Mouse (Mus musculus): ENCODE data around the gene Tdrd5. TPM values are rescaled to one million over a fixed set of nuclear protein-coding genes. Genes with fewer than 3 reads are reported as not detected.
A peak's percentile ranks its signal among the peaks of the same experiment; 100 is the strongest.
"Not testable (repeated sequence)": the region's sequence is repeated elsewhere in the genome, so short reads cannot be mapped to it uniquely, and the experiment has no call there.

Tdrd5 gene
- polyA plus RNA-seq, 1 experiment from 2014 or later, result 0.21 TPM

- H3K4me2 ChIP-seq; ATAC-seq (replicated peaks; ENCODE audit: insufficient number of reproducible peaks, insufficient read depth, low FRiP score, low read depth); H3K27me3 ChIP-seq; H3K9me3 ChIP-seq (replicated peaks); H3K4me1 ChIP-seq (replicated peaks); H3K36me3 ChIP-seq; H3K27ac ChIP-seq; H3K4me3 ChIP-seq; H3K9ac ChIP-seq: not testable (repeated sequence)
- 75% methylated on average over 4 of the region's 4 CpGs for WGBS
Observed at GRCm38 (mm10) chr1:156251096-156251495, 52.4 kb downstream of the Tdrd5 start.

- Histone ChIP-seq H3K27ac (no peak overlapping the region), H3K9ac (no peak overlapping the region), H3K9me3 (replicated peaks) (no peaks in the 10 kb centered on the region), H3K4me2 (no peak overlapping the region), H3K4me3 (no peak overlapping the region), H3K4me1 (replicated peaks) (no peaks in the 10 kb centered on the region), H3K27me3 (peaks cover 2% of the 10 kb centered on the region; the same call in 1 of the 2 replicates), H3K36me3 (no peaks in the 10 kb centered on the region)
- WGBS, result 65% methylated on average over 3 of the region's 3 CpGs
- no peak for ATAC-seq (replicated peaks; ENCODE audit: insufficient number of reproducible peaks, insufficient read depth, low FRiP score, low read depth)
Observed at GRCm38 (mm10) chr1:156247893-156248292, 55.6 kb downstream of the Tdrd5 start.

- Histone ChIP-seq H3K9ac (no peak overlapping the region), H3K27me3 (peaks cover 9% of the 10 kb centered on the region; the same call in 1 of the 2 replicates), H3K36me3 (no peaks in the 10 kb centered on the region), H3K27ac (no peak overlapping the region), H3K4me2 (no peak overlapping the region), H3K9me3 (replicated peaks) (no peaks in the 10 kb centered on the region), H3K4me3 (no peak overlapping the region), H3K4me1 (replicated peaks) (0 out of 2 replicates have a peak, but pooled peaks cover 3% of the 10 kb centered on the region)
- WGBS, result 8% methylated on average over 14 of the region's 14 CpGs
- no peak for ATAC-seq (replicated peaks; ENCODE audit: insufficient number of reproducible peaks, insufficient read depth, low FRiP score, low read depth)
Observed at GRCm38 (mm10) chr1:156241713-156242348, 61.6 kb downstream of the Tdrd5 start.

DNA sequence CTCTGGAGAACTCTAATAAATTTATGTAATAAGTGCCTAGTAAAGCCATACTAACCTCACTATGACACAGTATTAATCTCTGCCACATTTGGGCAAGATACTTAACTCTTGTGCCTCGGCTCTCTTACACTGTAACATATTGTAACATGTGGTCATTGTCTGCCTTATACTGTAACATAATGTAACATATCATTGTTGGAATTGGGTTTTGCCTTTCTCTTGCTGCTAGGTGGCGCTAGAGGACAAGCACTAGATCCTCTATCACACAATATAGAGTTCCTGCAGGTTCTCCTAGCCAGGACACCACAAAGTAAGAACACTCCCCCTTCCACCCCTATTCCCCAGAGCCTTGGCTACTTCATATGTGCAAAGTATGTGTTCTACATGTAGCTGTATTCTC, 62.4 kb downstream of the Tdrd5 start:
- ATAC-seq (replicated peaks; ENCODE audit: insufficient number of reproducible peaks, insufficient read depth, low FRiP score, low read depth), result no peak
- no peak overlapping the region for H3K27ac ChIP-seq
- H3K4me2 ChIP-seq, result no peak overlapping the region
- H3K27me3 ChIP-seq, result peaks cover 9% of the 10 kb centered on the region; the same call in 1 of the 2 replicates
- no peaks in the 10 kb centered on the region for H3K9me3 ChIP-seq (replicated peaks)
- no peaks in the 10 kb centered on the region for H3K36me3 ChIP-seq
- H3K4me3 ChIP-seq, result no peak overlapping the region
- 0 out of 2 replicates have a peak, but pooled peaks cover 3% of the 10 kb centered on the region for H3K4me1 ChIP-seq (replicated peaks)
- 39% methylated on average over 2 of the region's 2 CpGs for WGBS
- no peak overlapping the region for H3K9ac ChIP-seq

- peak overlapping the region; percentile 46 for H3K27ac ChIP-seq
- H3K27me3 ChIP-seq, result no peaks in the 10 kb centered on the region
- no peak overlapping the region for H3K4me2 ChIP-seq
- H3K9ac ChIP-seq, result no peak overlapping the region
- ATAC-seq (replicated peaks; ENCODE audit: insufficient number of reproducible peaks, insufficient read depth, low FRiP score, low read depth), result no peak
- H3K4me1 ChIP-seq (replicated peaks), result peaks cover 11% of the 10 kb centered on the region
- H3K9me3 ChIP-seq (replicated peaks), result no peaks in the 10 kb centered on the region
- WGBS, result 90% methylated on average over 6 of the region's 6 CpGs
- no peak overlapping the region for H3K4me3 ChIP-seq
- H3K36me3 ChIP-seq, result no peaks in the 10 kb centered on the region
Observed at GRCm38 (mm10) chr1:156231122-156231521, 72.3 kb downstream of the Tdrd5 start.

- Histone ChIP-seq H3K4me2 (no peak overlapping the region), H3K4me3 (no peak overlapping the region), H3K27ac (peak overlapping the region; percentile 46), H3K36me3 (no peaks in the 10 kb centered on the region), H3K27me3 (no peaks in the 10 kb centered on the region), H3K9ac (no peak overlapping the region), H3K4me1 (replicated peaks) (peaks cover 11% of the 10 kb centered on the region), H3K9me3 (replicated peaks) (no peaks in the 10 kb centered on the region)
- peak; percentile 71 for ATAC-seq (replicated peaks; ENCODE audit: insufficient number of reproducible peaks, insufficient read depth, low FRiP score, low read depth)
- WGBS, result 29% methylated on average over 9 of the region's 9 CpGs
Observed at GRCm38 (mm10) chr1:156230339-156231089, 73.0 kb downstream of the Tdrd5 start.

DNA sequence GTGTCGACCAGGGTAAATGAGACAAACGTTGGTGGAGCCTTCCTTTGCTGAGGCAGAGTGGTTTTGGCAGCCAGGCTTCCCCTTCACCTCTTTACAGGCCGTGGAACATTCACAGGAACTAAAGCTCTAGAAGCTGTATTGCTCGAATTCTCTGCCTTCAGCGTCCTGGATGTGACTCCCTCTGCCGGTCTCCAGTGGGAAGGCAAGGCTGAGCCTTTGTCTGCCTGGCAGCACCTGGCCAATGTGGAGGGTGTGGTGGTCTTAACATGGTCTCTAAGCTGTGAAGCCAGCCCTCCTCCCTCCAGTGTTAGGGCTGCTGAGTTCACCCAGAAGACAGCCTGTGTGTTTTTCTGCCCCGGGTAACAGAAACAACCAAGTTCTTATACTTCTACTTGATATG, 74.0 kb downstream of the Tdrd5 start:
- Histone ChIP-seq H3K4me1 (replicated peaks) (peaks cover 11% of the 10 kb centered on the region), H3K36me3 (no peaks in the 10 kb centered on the region), H3K27ac (no peak overlapping the region), H3K4me3 (no peak overlapping the region), H3K4me2 (no peak overlapping the region), H3K9ac (no peak overlapping the region), H3K9me3 (replicated peaks) (no peaks in the 10 kb centered on the region), H3K27me3 (no peaks in the 10 kb centered on the region)
- 22% methylated on average over 7 of the region's 7 CpGs for WGBS
- no peak for ATAC-seq (replicated peaks; ENCODE audit: insufficient number of reproducible peaks, insufficient read depth, low FRiP score, low read depth)

DNA sequence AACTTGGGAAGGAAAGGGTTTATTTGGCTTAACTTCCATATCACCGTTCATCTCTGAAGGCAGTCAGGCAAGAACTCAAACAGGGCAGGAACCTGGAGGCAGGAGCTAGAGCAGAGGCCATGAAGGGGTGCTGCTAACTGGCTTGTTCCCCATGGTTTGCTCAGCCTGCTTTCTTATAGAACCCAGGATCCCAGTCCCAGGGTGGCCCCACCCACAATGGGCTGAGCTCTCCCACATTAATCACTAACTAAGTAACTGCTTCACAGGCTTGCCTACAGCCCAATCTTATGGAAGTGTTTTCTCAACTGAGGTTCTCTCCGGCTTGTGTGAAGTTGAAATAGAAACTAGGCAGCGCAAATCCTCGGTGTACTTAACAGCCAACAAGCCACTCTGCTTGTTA, 74.7 kb downstream of the Tdrd5 start:
- WGBS, result 77% methylated on average over 4 of the region's 4 CpGs
- Histone ChIP-seq H3K27ac (no peak overlapping the region), H3K4me3 (no peak overlapping the region), H3K9ac (no peak overlapping the region), H3K36me3 (no peaks in the 10 kb centered on the region), H3K4me2 (no peak overlapping the region), H3K9me3 (replicated peaks) (no peaks in the 10 kb centered on the region), H3K4me1 (replicated peaks) (peaks cover 11% of the 10 kb centered on the region), H3K27me3 (no peaks in the 10 kb centered on the region)
- ATAC-seq (replicated peaks; ENCODE audit: insufficient number of reproducible peaks, insufficient read depth, low FRiP score, low read depth), result no peak

- no peaks in the 10 kb centered on the region for H3K36me3 ChIP-seq
- no peak overlapping the region for H3K4me3 ChIP-seq
- 49% methylated on average over 5 of the region's 5 CpGs for WGBS
- ATAC-seq (replicated peaks; ENCODE audit: insufficient number of reproducible peaks, insufficient read depth, low FRiP score, low read depth), result no peak
- peaks cover 27% of the 10 kb centered on the region for H3K4me1 ChIP-seq (replicated peaks)
- no peaks in the 10 kb centered on the region for H3K27me3 ChIP-seq
- no peak overlapping the region for H3K9ac ChIP-seq
- H3K9me3 ChIP-seq (replicated peaks), result no peaks in the 10 kb centered on the region
- no peak overlapping the region for H3K27ac ChIP-seq
- H3K4me2 ChIP-seq, result no peak overlapping the region
Observed at GRCm38 (mm10) chr1:156226903-156227302, 76.6 kb downstream of the Tdrd5 start.

DNA sequence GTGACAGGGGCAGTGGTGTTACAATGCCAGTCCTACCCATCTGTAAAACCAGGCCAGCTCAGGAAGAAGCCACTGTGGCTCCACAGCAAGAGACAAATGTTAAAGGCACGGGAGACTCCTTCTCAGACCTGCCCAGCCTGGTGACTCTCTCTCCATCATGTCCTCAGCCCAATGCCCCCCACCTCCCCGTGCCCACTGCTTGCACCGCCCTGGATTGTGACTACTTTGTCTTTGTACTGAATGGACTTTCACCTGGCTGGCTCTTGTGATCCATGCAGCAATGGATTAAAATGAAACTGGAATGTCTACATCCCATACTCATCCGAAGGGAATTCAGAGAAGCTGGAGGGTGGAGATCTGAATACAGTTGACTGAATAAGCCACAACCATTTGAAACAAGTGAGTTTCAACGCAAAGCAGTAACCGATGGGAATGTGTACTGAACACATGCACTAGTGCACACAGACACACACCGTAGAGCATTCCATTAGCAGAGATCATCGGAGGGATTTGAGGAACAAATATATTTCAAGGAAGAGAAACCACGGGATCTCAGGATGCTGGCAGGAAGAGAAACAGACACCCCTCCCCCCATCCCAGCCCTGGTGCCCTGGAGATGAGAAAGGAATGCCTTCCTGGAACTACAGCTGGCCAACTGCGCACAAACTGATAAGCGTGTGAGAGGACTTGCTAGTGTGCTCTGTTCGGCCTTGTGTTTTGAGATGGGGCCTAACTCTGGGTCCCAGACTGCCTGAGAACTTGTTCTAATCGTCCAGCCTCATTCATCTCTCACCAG, 81.1 kb downstream of the Tdrd5 start:
- Histone ChIP-seq H3K27ac (peak overlapping the region; percentile 59), H3K4me2 (peak overlapping the region; percentile 31; the same call in 1 of the 2 replicates), H3K27me3 (no peaks in the 10 kb centered on the region)

DNA sequence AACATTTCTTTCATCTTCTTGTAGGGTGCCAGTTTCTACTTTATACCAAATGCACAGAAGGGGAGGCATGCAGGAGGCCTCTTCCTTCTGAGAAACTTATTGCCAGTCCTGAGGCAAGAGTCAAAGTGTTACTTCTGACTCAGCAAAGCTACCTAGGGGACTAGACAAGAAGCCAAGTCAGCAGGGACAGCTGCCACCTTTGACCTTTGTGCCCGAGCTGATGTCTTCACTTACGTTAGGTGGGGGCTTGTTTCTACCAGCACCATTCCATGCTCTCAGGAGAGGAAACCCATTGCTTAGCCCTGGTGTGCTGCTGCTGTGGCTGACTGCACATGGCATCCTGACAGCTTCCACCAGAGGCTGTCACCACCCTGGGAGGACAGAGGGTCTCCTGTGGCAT, 82.1 kb downstream of the Tdrd5 start:
- 69% methylated on average over 2 of the region's 2 CpGs for WGBS
- no peaks in the 10 kb centered on the region for H3K27me3 ChIP-seq
- H3K4me1 ChIP-seq (replicated peaks), result peaks cover 39% of the 10 kb centered on the region
- H3K36me3 ChIP-seq, result no peaks in the 10 kb centered on the region
- peak overlapping the region; percentile 59; the same call in 1 of the 2 replicates for H3K27ac ChIP-seq
- H3K9ac ChIP-seq, result no peak overlapping the region
- H3K4me2 ChIP-seq, result no peak overlapping the region
- no peaks in the 10 kb centered on the region for H3K9me3 ChIP-seq (replicated peaks)
- no peak for ATAC-seq (replicated peaks; ENCODE audit: insufficient number of reproducible peaks, insufficient read depth, low FRiP score, low read depth)
- no peak overlapping the region for H3K4me3 ChIP-seq

More for the DNA sequence above, 81.1 kb downstream of the Tdrd5 start:
- Histone ChIP-seq H3K9me3 (replicated peaks) (no peaks in the 10 kb centered on the region), H3K4me3 (no peak overlapping the region), H3K36me3 (no peaks in the 10 kb centered on the region), H3K9ac (no peak overlapping the region), H3K4me1 (replicated peaks) (peaks cover 38% of the 10 kb centered on the region)
- peak; percentile 70 for ATAC-seq (replicated peaks; ENCODE audit: insufficient number of reproducible peaks, insufficient read depth, low FRiP score, low read depth)
- 37% methylated on average over 13 of the region's 13 CpGs for WGBS
